Mouse (Mus musculus) spleen, postnatal 14 days (tissue): Measurements from ENCODE around the gene Pax7.

Experiments
- DNase-seq, 2 experiments: peaks; one replicate each; pipeline ENCODE4 v3.0.0; 2021 to 2022; ENCODE audit warnings: low spot score in 2 of 2

Pax7 gene

GRCm38 (mm10) chr4:139831501-139832230, 1.7 kb downstream of the Pax7 start:
- DNase-seq, result no peak

- DNase-seq, result no peak
Observed at GRCm38 (mm10) chr4:139830581-139831387, 2.5 kb downstream of the Pax7 start.

GRCm38 (mm10) chr4:139830053-139830452, 3.3 kb downstream of the Pax7 start:
- no peak for DNase-seq

GRCm38 (mm10) chr4:139828871-139829590, 4.3 kb downstream of the Pax7 start:
- DNase-seq, result no peak

GRCm38 (mm10) chr4:139828283-139828678, 5.0 kb downstream of the Pax7 start:
- DNase-seq, result no peak

- no peak for DNase-seq
Observed at GRCm38 (mm10) chr4:139827501-139828282, 5.6 kb downstream of the Pax7 start.

GRCm38 (mm10) chr4:139826231-139826630, 7.1 kb downstream of the Pax7 start:
- no peak for DNase-seq

- DNase-seq, result no peak
Observed at GRCm38 (mm10) chr4:139825326-139826112, 7.8 kb downstream of the Pax7 start.

- no peak for DNase-seq
Observed at GRCm38 (mm10) chr4:139824572-139825325, 8.6 kb downstream of the Pax7 start.

GRCm38 (mm10) chr4:139823870-139824472, 9.4 kb downstream of the Pax7 start:
- DNase-seq, result no peak

- DNase-seq, result no peak
Observed at GRCm38 (mm10) chr4:139823138-139823869, 10.0 kb downstream of the Pax7 start.

GRCm38 (mm10) chr4:139822214-139823137, 10.9 kb downstream of the Pax7 start:
- DNase-seq, result no peak

GRCm38 (mm10) chr4:139821491-139822160, 11.7 kb downstream of the Pax7 start:
- no peak for DNase-seq

- DNase-seq, result no peak
Observed at GRCm38 (mm10) chr4:139821071-139821470, 12.3 kb downstream of the Pax7 start.

- no peak for DNase-seq
Observed at GRCm38 (mm10) chr4:139819411-139820030, 13.8 kb downstream of the Pax7 start.

GRCm38 (mm10) chr4:139818163-139818562, 15.2 kb downstream of the Pax7 start:
- no peak for DNase-seq
